Mouse (Mus musculus): ENCODE measurements around the gene Psmd13. TPM values are rescaled to one million over a fixed set of nuclear protein-coding genes. Genes with fewer than 3 reads are reported as not detected.
A peak's percentile ranks its signal among the peaks of the same experiment; 100 is the strongest.

The Psmd13 gene
- total and polyA plus RNA-seq, 2 experiments from 2014 or later: 107 to 265 TPM

GRCm38 (mm10) chr7:140907131-140907530 is 25.4 kb downstream of the Psmd13 start:
- 86% methylated on average over 13 of the region's 13 CpGs for WGBS
- no peak for TF ChIP-seq CTCF (IDR thresholded peaks at IDR 0.05)
- no peak for DNase-seq (ENCODE audit: low spot score)

GRCm38 (mm10) chr7:140907697-140908096 is 25.9 kb downstream of the Psmd13 start:
- DNase-seq (ENCODE audit: low spot score) (no peak), ATAC-seq (ENCODE audit: low FRiP score) (no peak)
- Histone ChIP-seq H3K9ac (replicated peaks; ENCODE audit: low read length, poor library complexity, severe bottlenecking) (no peak overlapping the region), H3K9me3 (ENCODE audit: low read length) (no peaks in the 10 kb centered on the region), H3K4me2 (ENCODE audit: low read depth, low read length, poor library complexity, severe bottlenecking) (no peak overlapping the region), H3K36me3 (ENCODE audit: insufficient read depth, low read length) (no peaks in the 10 kb centered on the region), H3K27me3 (ENCODE audit: insufficient read depth, low read length) (no peaks in the 10 kb centered on the region), H3K4me1 (ENCODE audit: insufficient read depth, low read length) (no peaks in the 10 kb centered on the region), H3K27ac (ENCODE audit: low read depth, low read length) (no peak overlapping the region), H3K4me3 (ENCODE audit: low read depth, low read length) (no peak overlapping the region)
- peak; percentile 40 for TF ChIP-seq CTCF (IDR thresholded peaks at IDR 0.05)
- WGBS: 84% methylated on average over 7 of the region's 7 CpGs

More at GRCm38 (mm10) chr7:140907131-140907530, 25.4 kb downstream of the Psmd13 start:
- Histone ChIP-seq H3K4me3 (ENCODE audit: low read depth, low read length) (no peak overlapping the region), H3K4me2 (ENCODE audit: low read depth, low read length, poor library complexity, severe bottlenecking) (no peak overlapping the region), H3K9ac (replicated peaks; ENCODE audit: low read length, poor library complexity, severe bottlenecking) (no peak overlapping the region), H3K9me3 (ENCODE audit: low read length) (no peaks in the 10 kb centered on the region), H3K27me3 (ENCODE audit: insufficient read depth, low read length) (no peaks in the 10 kb centered on the region), H3K4me1 (ENCODE audit: insufficient read depth, low read length) (no peaks in the 10 kb centered on the region), H3K36me3 (ENCODE audit: insufficient read depth, low read length) (no peaks in the 10 kb centered on the region), H3K27ac (ENCODE audit: low read depth, low read length) (no peak overlapping the region)
- ATAC-seq (ENCODE audit: low FRiP score): no peak

- Histone ChIP-seq H3K36me3 (ENCODE audit: insufficient read depth, low read length) (no peaks in the 10 kb centered on the region), H3K9ac (replicated peaks; ENCODE audit: low read length, poor library complexity, severe bottlenecking) (no peak overlapping the region), H3K27me3 (ENCODE audit: insufficient read depth, low read length) (no peaks in the 10 kb centered on the region), H3K27ac (ENCODE audit: low read depth, low read length) (no peak overlapping the region), H3K4me3 (ENCODE audit: low read depth, low read length) (no peak overlapping the region), H3K9me3 (ENCODE audit: low read length) (no peaks in the 10 kb centered on the region), H3K4me1 (ENCODE audit: insufficient read depth, low read length) (no peaks in the 10 kb centered on the region), H3K4me2 (ENCODE audit: low read depth, low read length, poor library complexity, severe bottlenecking) (no peak overlapping the region)
- no peak for DNase-seq (ENCODE audit: low spot score)
- no peak for ATAC-seq (ENCODE audit: low FRiP score)
- TF ChIP-seq CTCF (IDR thresholded peaks at IDR 0.05): no peak
- 53% methylated on average over 7 of the region's 7 CpGs for WGBS
These were observed 26.4 kb downstream of the Psmd13 start for GRCm38 (mm10) chr7:140908181-140908580.

GRCm38 (mm10) chr7:140908634-140909107 is 26.9 kb downstream of the Psmd13 start:
- H3K4me2 ChIP-seq (ENCODE audit: low read depth, low read length, poor library complexity, severe bottlenecking): peak overlapping the region; percentile 81
- 2% methylated on average over 19 of the region's 19 CpGs for WGBS
- H3K9me3 ChIP-seq (ENCODE audit: low read length): no peaks in the 10 kb centered on the region
- TF ChIP-seq CTCF (IDR thresholded peaks at IDR 0.05): peak; percentile 89
- DNase-seq (ENCODE audit: low spot score): peak; percentile 76
- H3K9ac ChIP-seq (replicated peaks; ENCODE audit: low read length, poor library complexity, severe bottlenecking): peak overlapping the region; percentile 33; the same call in 1 of the 2 replicates
- no peaks in the 10 kb centered on the region for H3K36me3 ChIP-seq (ENCODE audit: insufficient read depth, low read length)
- peak overlapping the region; percentile 32 for H3K4me3 ChIP-seq (ENCODE audit: low read depth, low read length)
- H3K27me3 ChIP-seq (ENCODE audit: insufficient read depth, low read length): no peaks in the 10 kb centered on the region
- H3K4me1 ChIP-seq (ENCODE audit: insufficient read depth, low read length): no peaks in the 10 kb centered on the region
- ATAC-seq (ENCODE audit: low FRiP score): peak; percentile 49; the same call in 1 of the 2 replicates
- H3K27ac ChIP-seq (ENCODE audit: low read depth, low read length): no peak overlapping the region

GRCm38 (mm10) chr7:140912293-140912692 is 30.5 kb downstream of the Psmd13 start:
- Histone ChIP-seq H3K27ac (ENCODE audit: low read depth, low read length) (no peak overlapping the region), H3K9me3 (ENCODE audit: low read length) (no peaks in the 10 kb centered on the region), H3K27me3 (ENCODE audit: insufficient read depth, low read length) (no peaks in the 10 kb centered on the region), H3K4me3 (ENCODE audit: low read depth, low read length) (no peak overlapping the region), H3K36me3 (ENCODE audit: insufficient read depth, low read length) (no peaks in the 10 kb centered on the region), H3K9ac (replicated peaks; ENCODE audit: low read length, poor library complexity, severe bottlenecking) (no peak overlapping the region), H3K4me2 (ENCODE audit: low read depth, low read length, poor library complexity, severe bottlenecking) (no peak overlapping the region), H3K4me1 (ENCODE audit: insufficient read depth, low read length) (no peaks in the 10 kb centered on the region)
- ATAC-seq (ENCODE audit: low FRiP score) (no peak), DNase-seq (ENCODE audit: low spot score) (no peak)
- TF ChIP-seq CTCF (IDR thresholded peaks at IDR 0.05): no peak
- WGBS: 77% methylated on average over 3 of the region's 3 CpGs

- Histone ChIP-seq H3K27ac (ENCODE audit: low read depth, low read length) (no peak overlapping the region), H3K36me3 (ENCODE audit: insufficient read depth, low read length) (no peaks in the 10 kb centered on the region), H3K4me3 (ENCODE audit: low read depth, low read length) (no peak overlapping the region), H3K27me3 (ENCODE audit: insufficient read depth, low read length) (no peaks in the 10 kb centered on the region), H3K9me3 (ENCODE audit: low read length) (no peaks in the 10 kb centered on the region), H3K4me1 (ENCODE audit: insufficient read depth, low read length) (no peaks in the 10 kb centered on the region), H3K4me2 (ENCODE audit: low read depth, low read length, poor library complexity, severe bottlenecking) (no peak overlapping the region), H3K9ac (replicated peaks; ENCODE audit: low read length, poor library complexity, severe bottlenecking) (no peak overlapping the region)
- no peak for TF ChIP-seq CTCF (IDR thresholded peaks at IDR 0.05)
- ATAC-seq (ENCODE audit: low FRiP score) (no peak), DNase-seq (ENCODE audit: low spot score) (no peak)
- WGBS: 79% methylated on average over 5 of the region's 5 CpGs
These were observed 31.2 kb downstream of the Psmd13 start for GRCm38 (mm10) chr7:140912846-140913482.
